Mouse (Mus musculus) heart, embryonic 15.5 days (tissue): ENCODE results near the gene Vinac1. TPM values are rescaled to one million over a fixed set of nuclear protein-coding genes. Genes with fewer than 3 reads are reported as not detected.

Source experiments
- ATAC-seq: fragments of 200-750 bp; cut with Nextera tagmentation; replicated peaks from 2 replicates; pipeline ENCODE4 v1.8.0; 2017; ENCODE audit warnings: low read depth, moderate TSS enrichment; ENCODE audit not compliant: insufficient number of reproducible peaks, insufficient read depth, low FRiP score
- H3K27ac ChIP-seq: fragments of 300-500 bp; sonication (generic); 2 replicates; pipeline ENCODE4 v1.5.1; 2015; ENCODE audit warnings: mild to moderate bottlenecking, inconsistent platforms
- H3K27me3 ChIP-seq: fragments of 300-500 bp; sonication (generic); 2 replicates; pipeline ENCODE4 v1.6.1; 2015; ENCODE audit warnings: inconsistent platforms
- H3K36me3 ChIP-seq: fragments of 300-500 bp; sonication (generic); 2 replicates; pipeline ENCODE4 v1.6.1; 2015; ENCODE audit warnings: mild to moderate bottlenecking, inconsistent platforms
- H3K4me1 ChIP-seq: fragments of 300-500 bp; sonication (generic); replicated peaks from 2 replicates; pipeline ENCODE4 v1.6.1; 2015; ENCODE audit warnings: inconsistent platforms
- H3K4me2 ChIP-seq: fragments of 300-500 bp; sonication (generic); 2 replicates; pipeline ENCODE4 v1.6.1; 2015; ENCODE audit warnings: inconsistent platforms, mild to moderate bottlenecking, moderate library complexity
- H3K4me3 ChIP-seq: fragments of 300-500 bp; sonication (generic); 2 replicates; pipeline ENCODE4 v1.5.1; 2015; ENCODE audit warnings: mild to moderate bottlenecking, inconsistent platforms
- H3K9ac ChIP-seq: fragments of 300-500 bp; sonication (generic); 2 replicates; pipeline ENCODE4 v1.6.1; 2015; ENCODE audit warnings: mild to moderate bottlenecking, inconsistent platforms
- H3K9me3 ChIP-seq: fragments of 300-500 bp; sonication (generic); replicated peaks from 2 replicates; pipeline ENCODE4 v1.6.1; 2016; ENCODE audit warnings: inconsistent platforms
- WGBS: fragments of 180-500 bp; shearing (Covaris S2); methylation state at CpG from one replicate; pipeline ENCODE4 v1.1.7; 2015; ENCODE audit warnings: mixed read lengths; 5-methylcytosine and 5-hydroxymethylcytosine counted together
- polyA plus RNA-seq: library from polyadenylated mRNA; unstranded; fragments of >200 nt; fragmentation: Nextera tagmentation; extraction: Ambion mirVana; gene quantifications from 2 replicates; pipeline ENCODE4 v1.2.1, GENCODE M21; 2015

Gene Vinac1
- polyA plus RNA-seq, 1 experiment from 2014 or later, result 0.04 TPM

DNA sequence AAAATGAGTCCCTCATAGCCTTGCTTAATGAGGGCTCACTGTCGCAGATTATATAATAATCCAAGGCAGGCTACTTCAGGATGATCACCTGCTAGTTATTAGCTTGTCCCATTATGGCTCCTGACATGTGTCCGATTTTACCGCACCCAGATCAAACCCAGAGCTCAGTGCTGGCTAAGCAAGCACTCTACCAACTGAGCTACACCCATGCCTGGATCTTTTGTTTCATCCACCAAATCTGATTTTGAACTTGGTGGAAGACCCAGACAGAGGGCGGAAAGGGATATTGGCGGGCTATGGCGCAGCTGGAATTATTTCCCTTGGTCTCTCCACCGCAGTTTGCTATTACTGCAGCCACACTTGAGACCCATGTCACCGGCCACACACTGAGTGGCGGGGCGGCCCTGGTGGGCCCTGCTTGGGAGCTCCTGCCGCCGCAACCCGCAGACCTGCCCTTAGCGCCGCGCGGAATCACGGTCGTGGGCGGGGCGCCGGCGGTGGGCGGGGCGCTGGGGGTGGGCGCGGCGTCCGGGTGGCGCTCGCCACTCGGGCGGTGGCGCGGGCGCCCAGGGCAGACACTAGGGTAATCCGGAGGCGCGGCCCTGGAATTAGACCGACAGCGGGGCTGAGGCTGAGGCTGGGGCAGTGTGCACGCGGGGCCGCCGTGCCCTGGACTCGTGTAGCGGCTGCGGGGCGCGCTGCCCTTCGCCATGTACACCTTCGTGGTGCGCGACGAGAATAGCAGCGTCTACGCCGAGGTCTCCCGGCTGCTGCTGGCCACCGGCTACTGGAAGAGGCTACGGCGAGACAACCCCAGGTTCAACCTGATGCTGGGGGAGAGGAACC lies 17.7 kb upstream of the Vinac1 start, which contains the start of gene Ttl:
Gene Ttl (plus strand): TSS at position 506 of the 846 bp plus-strand sequence.
- Histone ChIP-seq H3K4me2 (peak within 1 kb of the TSS; percentile 85), H3K36me3 (peaks cover 6% of the 10 kb centered on the region), H3K27me3 (no peaks in the 10 kb centered on the region), H3K9me3 (no peaks in the 10 kb centered on the region), H3K4me1 (peaks cover 11% of the 10 kb centered on the region), H3K4me3 (peak within 1 kb of the TSS; percentile 90), H3K9ac (peak within 1 kb of the TSS; percentile 87), H3K27ac (peak within 1 kb of the TSS; percentile 67)
- WGBS, result 2% methylated on average over 62 of the region's 62 CpGs
- peak; percentile 95 for ATAC-seq

DNA sequence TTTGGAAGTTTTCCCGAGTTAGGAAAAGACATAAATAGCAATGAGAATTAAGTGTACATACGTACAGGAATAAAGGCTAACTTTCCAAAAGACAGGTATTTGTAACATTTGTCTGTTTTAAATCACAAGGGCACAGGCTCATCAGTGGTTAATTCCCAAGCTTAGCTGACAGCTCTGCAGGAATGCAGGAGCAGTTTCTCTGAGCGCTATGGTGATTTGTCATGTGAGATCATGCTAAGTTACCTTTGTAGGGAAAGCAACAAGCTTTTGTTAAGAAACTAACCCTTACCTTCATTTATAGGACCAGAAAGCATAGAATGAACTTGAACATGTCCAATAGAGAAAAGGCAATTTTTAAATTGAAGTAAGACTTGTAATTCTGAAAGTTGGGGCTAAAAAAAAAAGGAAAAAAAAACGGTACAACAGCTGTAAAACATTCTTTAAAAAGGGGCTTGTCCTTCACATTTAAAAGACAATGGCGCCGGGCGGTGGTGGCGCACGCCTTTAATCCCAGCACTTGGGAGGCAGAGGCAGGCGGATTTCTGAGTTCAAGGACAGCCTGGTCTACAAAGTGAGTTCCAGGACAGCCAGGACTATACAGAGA lies 13.6 kb upstream of the Vinac1 start:
- 0 out of 2 replicates have a peak, but pooled peaks cover 2% of the 10 kb centered on the region for H3K4me1 ChIP-seq
- ATAC-seq, result no peak
- no peak overlapping the region for H3K27ac ChIP-seq
- no peaks in the 10 kb centered on the region for H3K27me3 ChIP-seq
- H3K4me3 ChIP-seq, result no peak overlapping the region
- no peak overlapping the region for H3K4me2 ChIP-seq
- WGBS, result 66% methylated on average over 10 of the region's 10 CpGs
- no peaks in the 10 kb centered on the region for H3K9me3 ChIP-seq
- H3K9ac ChIP-seq, result no peak overlapping the region
- no peaks in the 10 kb centered on the region for H3K36me3 ChIP-seq

DNA sequence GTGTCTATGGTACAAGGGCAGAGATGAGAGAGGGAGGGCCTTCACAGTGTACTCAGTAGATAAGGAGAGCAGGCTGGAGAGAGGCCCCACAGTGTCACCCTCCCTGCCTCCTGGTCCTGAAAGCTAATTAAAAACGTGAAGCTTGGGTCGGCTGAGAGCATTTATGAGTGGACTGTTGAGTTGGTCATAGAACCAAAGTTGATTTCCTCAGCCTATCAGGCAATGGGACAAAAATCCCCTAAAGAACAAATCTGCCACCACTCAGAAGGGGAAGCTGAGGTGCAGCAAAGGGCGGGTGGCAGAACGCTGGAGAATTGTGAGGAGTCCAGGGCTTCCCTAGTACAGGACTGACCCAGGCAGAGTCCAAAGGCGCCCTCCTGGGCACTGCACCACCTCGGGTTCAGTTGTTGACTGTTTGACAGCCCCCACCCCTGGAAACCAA lies 10.0 kb upstream of the Vinac1 start:
- H3K4me2 ChIP-seq, result no peak overlapping the region
- no peak overlapping the region for H3K4me3 ChIP-seq
- H3K27me3 ChIP-seq, result no peaks in the 10 kb centered on the region
- no peak overlapping the region for H3K27ac ChIP-seq
- H3K36me3 ChIP-seq, result no peaks in the 10 kb centered on the region
- 86% methylated on average over 6 of the region's 6 CpGs for WGBS
- H3K9me3 ChIP-seq, result no peaks in the 10 kb centered on the region; the same call in 1 of the 2 replicates
- no peak for ATAC-seq
- no peaks in the 10 kb centered on the region for H3K4me1 ChIP-seq
- H3K9ac ChIP-seq, result no peak overlapping the region

DNA sequence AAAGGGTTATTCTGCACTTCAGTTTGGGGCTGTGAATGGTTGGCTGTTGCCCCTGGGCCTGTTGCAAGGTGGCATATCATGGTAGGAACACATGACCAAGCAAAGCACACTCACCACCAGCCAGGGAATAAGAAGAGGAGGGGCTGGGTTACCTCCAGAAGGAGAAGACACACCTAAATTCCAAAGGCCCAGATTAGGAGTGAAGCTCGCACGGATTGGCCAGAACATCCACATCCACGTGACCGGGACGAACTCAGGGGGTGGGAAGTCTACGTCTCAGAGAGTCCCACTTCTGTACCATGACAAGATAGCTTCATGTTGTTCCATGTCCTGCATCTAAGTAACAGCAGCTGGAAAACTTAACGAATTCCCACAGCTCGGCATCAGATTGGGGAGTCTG lies 9.3 kb upstream of the Vinac1 start:
- Histone ChIP-seq H3K27ac (no peak overlapping the region), H3K9me3 (no peaks in the 10 kb centered on the region; the same call in 1 of the 2 replicates), H3K4me2 (no peak overlapping the region), H3K36me3 (no peaks in the 10 kb centered on the region), H3K4me1 (no peaks in the 10 kb centered on the region), H3K4me3 (no peak overlapping the region), H3K9ac (no peak overlapping the region), H3K27me3 (no peaks in the 10 kb centered on the region)
- ATAC-seq, result no peak
- 88% methylated on average over 8 of the region's 8 CpGs for WGBS

DNA sequence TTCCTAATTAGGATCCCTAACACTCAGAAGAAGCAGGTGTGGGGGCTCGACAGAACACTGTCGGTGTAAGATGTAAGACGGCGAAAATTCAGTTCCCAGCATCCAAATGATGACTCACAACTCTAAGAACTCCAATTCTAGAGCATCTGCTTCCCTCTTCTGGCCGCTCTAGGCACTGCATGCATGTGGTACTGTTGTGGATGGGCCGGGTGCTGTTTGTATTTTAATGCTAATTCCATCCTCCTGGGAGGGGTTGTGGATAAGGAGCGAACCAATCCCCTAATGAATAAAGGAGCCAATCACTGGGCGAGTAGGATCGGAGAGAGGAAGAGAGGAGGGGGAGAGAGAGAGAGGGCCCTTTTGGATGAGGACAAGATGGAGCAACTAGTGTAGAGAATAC lies 8.6 kb upstream of the Vinac1 start:
- Histone ChIP-seq H3K27ac (no peak overlapping the region), H3K4me1 (no peaks in the 10 kb centered on the region), H3K4me2 (no peak overlapping the region), H3K36me3 (no peaks in the 10 kb centered on the region), H3K4me3 (no peak overlapping the region), H3K9me3 (no peaks in the 10 kb centered on the region; the same call in 1 of the 2 replicates), H3K27me3 (no peaks in the 10 kb centered on the region), H3K9ac (no peak overlapping the region)
- WGBS, result 42% methylated on average over 9 of the region's 9 CpGs
- no peak for ATAC-seq

DNA sequence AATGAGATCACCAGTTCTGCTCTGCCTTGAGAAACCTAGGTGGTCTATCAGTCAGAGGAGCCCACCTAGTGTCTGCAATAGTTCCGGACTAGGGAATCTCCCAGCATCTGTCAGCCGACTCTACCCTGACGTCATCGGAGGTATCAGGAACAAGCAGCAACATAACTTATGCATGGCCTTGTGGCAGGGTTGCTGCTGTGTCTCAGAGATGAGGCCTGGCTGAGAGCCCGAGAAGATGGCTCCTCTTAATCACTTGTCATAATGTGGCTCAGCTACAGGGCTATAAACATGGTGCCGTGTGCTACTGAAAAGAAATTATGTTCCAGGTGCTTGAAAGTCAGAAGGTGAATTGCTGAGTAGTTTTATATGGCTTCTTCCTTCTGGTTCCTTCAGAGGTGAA lies 7.8 kb upstream of the Vinac1 start:
- 82% methylated on average over 6 of the region's 6 CpGs for WGBS
- no peaks in the 10 kb centered on the region for H3K36me3 ChIP-seq
- ATAC-seq, result no peak
- no peaks in the 10 kb centered on the region for H3K27me3 ChIP-seq
- no peak overlapping the region for H3K4me3 ChIP-seq
- no peaks in the 10 kb centered on the region for H3K4me1 ChIP-seq
- no peak overlapping the region for H3K27ac ChIP-seq
- no peak overlapping the region for H3K9ac ChIP-seq
- H3K4me2 ChIP-seq, result no peak overlapping the region
- no peaks in the 10 kb centered on the region; the same call in 1 of the 2 replicates for H3K9me3 ChIP-seq

DNA sequence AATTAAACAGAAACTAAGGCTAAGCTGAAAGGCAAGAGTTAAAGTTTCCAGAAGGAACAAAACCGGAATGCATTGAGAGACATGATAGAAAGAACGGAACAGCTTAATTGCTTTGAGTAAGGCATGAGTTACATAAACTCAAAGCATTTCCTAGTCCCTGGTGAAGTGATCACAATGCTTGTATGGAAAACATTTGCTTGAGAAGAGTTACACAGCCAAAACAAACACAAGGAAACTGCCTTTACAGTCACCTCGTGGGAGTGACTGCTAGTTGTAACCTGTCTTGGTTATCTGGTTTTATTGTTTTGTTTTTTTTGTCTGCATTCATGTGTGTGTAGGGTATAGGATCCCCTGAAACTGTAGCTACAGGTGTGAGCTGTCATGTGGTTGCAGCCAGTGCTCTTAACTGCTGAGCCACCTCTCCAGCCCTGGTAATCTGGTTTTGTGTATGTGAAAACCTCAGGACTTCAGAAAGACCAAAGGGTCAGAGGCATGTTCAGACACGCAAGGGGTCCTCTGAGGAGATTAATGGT lies 4.5 kb upstream of the Vinac1 start:
- Histone ChIP-seq H3K4me1 (no peaks in the 10 kb centered on the region), H3K9ac (no peak overlapping the region), H3K4me3 (no peak overlapping the region), H3K9me3 (no peaks in the 10 kb centered on the region; the same call in 1 of the 2 replicates), H3K4me2 (no peak overlapping the region), H3K36me3 (no peaks in the 10 kb centered on the region), H3K27ac (no peak overlapping the region), H3K27me3 (no peaks in the 10 kb centered on the region)
- no peak for ATAC-seq
- WGBS, result 50% methylated on average over 4 of the region's 4 CpGs

DNA sequence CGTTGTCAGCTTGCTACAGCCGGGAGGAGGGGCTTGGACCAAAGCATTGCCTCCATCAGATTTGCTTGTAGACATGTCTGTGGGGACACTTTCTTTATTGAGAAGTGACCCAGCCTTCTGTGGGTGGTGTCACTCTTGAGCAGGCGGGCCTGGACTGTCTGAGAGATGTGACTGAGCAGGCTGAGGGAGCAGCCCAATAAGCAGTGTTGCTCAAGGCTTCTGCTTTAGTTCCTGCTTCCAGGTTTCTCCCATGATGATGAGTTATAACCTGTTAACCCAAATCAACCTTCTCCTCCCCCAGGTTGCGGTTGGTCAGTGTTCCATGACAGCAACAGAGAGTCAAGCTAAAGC lies 1.2 kb downstream of the Vinac1 start:
- no peaks in the 10 kb centered on the region for H3K36me3 ChIP-seq
- ATAC-seq, result no peak
- H3K27ac ChIP-seq, result no peak overlapping the region
- 73% methylated on average over 4 of the region's 4 CpGs for WGBS
- no peak overlapping the region for H3K4me2 ChIP-seq
- H3K27me3 ChIP-seq, result 0 out of 2 replicates have a peak, but pooled peaks cover 3% of the 10 kb centered on the region
- no peaks in the 10 kb centered on the region for H3K4me1 ChIP-seq
- no peak overlapping the region for H3K4me3 ChIP-seq
- H3K9me3 ChIP-seq, result no peaks in the 10 kb centered on the region
- H3K9ac ChIP-seq, result no peak overlapping the region

DNA sequence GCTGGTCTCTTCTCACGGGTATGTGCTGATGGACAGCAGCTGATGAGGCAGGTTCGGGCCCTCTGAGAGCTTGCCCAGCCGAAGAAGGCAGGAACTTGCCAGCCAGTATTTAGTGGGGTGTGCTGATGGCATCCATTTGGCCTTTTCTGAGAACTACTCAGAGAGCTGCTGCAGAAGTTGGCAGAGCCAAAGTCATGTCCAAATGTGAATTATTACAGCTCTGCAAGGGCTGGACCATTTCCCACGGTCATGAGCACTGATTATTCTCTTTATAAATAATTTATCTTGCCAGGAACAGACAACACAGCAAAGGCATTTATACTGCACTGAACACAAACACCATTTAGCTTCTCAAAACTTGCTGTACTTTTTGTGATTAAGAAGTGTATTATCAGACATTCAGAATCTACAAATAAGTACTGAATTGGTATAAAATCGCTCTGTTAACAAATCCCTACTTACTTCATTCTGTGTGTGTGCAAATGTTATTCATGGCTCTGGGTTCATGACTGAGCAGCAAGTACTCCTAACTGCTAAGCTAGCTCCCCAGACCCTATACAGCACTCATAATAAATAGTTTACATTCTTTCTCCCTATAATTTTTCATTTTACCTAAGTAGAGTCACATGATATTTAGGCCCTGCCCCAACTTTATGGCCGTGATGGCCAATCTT lies 1.7 kb downstream of the Vinac1 start:
- H3K27ac ChIP-seq, result no peak overlapping the region
- peaks cover 6% of the 10 kb centered on the region; the same call in 1 of the 2 replicates for H3K27me3 ChIP-seq
- H3K9ac ChIP-seq, result no peak overlapping the region
- H3K4me3 ChIP-seq, result no peak overlapping the region
- H3K36me3 ChIP-seq, result no peaks in the 10 kb centered on the region
- no peaks in the 10 kb centered on the region for H3K4me1 ChIP-seq
- no peak for ATAC-seq
- H3K4me2 ChIP-seq, result no peak overlapping the region
- H3K9me3 ChIP-seq, result no peaks in the 10 kb centered on the region
- 70% methylated on average over 6 of the region's 6 CpGs for WGBS

DNA sequence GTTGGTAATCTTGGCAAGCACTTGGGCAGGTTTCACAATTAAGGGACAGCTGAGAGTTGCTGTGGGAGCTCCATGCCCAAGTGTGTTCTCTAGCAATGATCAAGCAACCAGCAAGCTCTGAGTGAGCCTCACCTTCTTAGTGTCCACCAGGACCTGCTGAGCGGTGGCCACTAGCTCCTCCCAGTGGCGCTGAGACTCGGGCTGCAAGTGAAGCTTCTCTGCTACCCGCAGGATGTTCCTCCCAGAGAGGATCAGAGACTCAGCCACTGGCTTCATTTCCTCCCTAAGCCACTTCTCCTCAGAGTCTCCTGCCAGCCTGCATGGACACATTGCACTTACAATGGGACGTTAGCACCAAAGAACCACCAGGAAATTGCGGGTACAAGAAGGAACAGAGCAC lies 7.4 kb downstream of the Vinac1 start:
- Histone ChIP-seq H3K9ac (no peak overlapping the region), H3K4me2 (no peak overlapping the region), H3K27me3 (peaks cover 53% of the 10 kb centered on the region), H3K4me3 (no peak overlapping the region), H3K9me3 (no peaks in the 10 kb centered on the region), H3K27ac (no peak overlapping the region), H3K4me1 (peaks cover 10% of the 10 kb centered on the region), H3K36me3 (no peaks in the 10 kb centered on the region)
- 20% methylated on average over 6 of the region's 6 CpGs for WGBS
- no peak for ATAC-seq

DNA sequence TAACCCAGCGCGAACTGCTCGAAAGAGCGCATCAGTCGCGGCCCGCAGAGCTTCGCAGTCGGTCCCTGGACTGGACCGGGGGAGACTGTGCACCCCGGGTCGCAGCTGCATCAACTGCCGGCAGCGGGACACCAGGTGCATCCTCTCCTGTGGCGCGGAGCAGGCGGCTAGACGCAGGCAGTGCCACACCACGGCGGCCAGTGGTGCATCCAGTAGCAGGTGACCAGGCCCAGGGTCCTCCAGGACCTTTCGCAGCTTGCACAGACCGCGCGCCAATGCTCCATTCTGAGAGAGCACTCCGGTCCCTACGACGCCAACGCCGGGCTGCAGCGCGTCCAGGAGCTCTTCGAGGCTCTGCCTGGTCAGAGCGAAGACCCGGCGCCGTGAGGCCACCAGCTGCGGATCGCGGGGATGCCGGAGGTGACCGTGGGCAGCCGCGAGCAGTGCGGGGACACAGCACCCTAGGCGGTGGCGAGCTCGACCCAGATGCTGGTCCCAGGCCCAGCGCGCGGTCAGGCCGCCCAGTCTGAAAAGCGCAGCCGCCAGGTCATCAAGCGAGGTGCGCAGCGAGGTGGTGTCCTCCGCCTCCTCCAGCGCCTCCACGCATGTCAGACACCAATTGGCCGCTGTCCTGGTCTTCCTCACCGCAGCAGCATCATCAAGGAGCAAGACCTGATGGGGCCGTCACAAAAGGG lies 8.9 kb downstream of the Vinac1 start:
- Histone ChIP-seq H3K27ac (no peak overlapping the region), H3K9ac (peak overlapping the region; percentile 40), H3K27me3 (peaks cover 53% of the 10 kb centered on the region), H3K36me3 (no peaks in the 10 kb centered on the region), H3K9me3 (no peaks in the 10 kb centered on the region), H3K4me2 (peak overlapping the region; percentile 82), H3K4me3 (peak overlapping the region; percentile 49), H3K4me1 (peaks cover 10% of the 10 kb centered on the region)
- ATAC-seq, result no peak
- WGBS, result 2% methylated on average over 62 of the region's 62 CpGs
